Mouse (Mus musculus): Measurements from ENCODE around the gene Fdx1. TPM values are rescaled to one million over a fixed set of nuclear protein-coding genes. Genes with fewer than 3 reads are reported as not detected.

The Fdx1 gene
- polyA plus RNA-seq (2014; fragmentation: Nextera tagmentation; extraction: Ambion mirVana), result 82.5 and 84.3 TPM in 2 replicates

- Histone ChIP-seq H3K4me2 (peak within 1 kb of the TSS; percentile 68), H3K9me3 (replicated peaks; ENCODE audit: control insufficient read depth, low read length) (no peaks in the 10 kb centered on the region), H3K27ac (ENCODE audit: low read depth, low read length) (peak within 1 kb of the TSS; percentile 84), H3K9ac (ENCODE audit: low read depth, low read length) (peak within 1 kb of the TSS; percentile 96), H3K27me3 (ENCODE audit: control insufficient read depth, insufficient read depth, low read length) (no peaks in the 10 kb centered on the region), H3K4me1 (ENCODE audit: control insufficient read depth, insufficient read depth, low read length) (peaks cover 9% of the 10 kb centered on the region), H3K4me3 (ENCODE audit: low read depth, low read length) (peak within 1 kb of the TSS; percentile 91), H3K36me3 (ENCODE audit: control insufficient read depth, insufficient read depth, low read length) (no peaks in the 10 kb centered on the region)
- under 1% methylated on average over 81 of the region's 81 CpGs for WGBS (ENCODE audit: insufficient replicate concordance)
- peak; percentile 88 for ATAC-seq (replicated peaks; ENCODE audit: insufficient number of reproducible peaks, low FRiP score, low TSS enrichment)
These were observed at the start of gene Fdx1 for GRCm38 (mm10) chr9:51962975-51963701. Gene Fdx1, minus strand, starts transcription at chr9:51963556.

- ATAC-seq (replicated peaks; ENCODE audit: insufficient number of reproducible peaks, low FRiP score, low TSS enrichment), result no peak
- Histone ChIP-seq H3K9me3 (replicated peaks; ENCODE audit: control insufficient read depth, low read length) (no peaks in the 10 kb centered on the region), H3K27me3 (ENCODE audit: control insufficient read depth, insufficient read depth, low read length) (no peaks in the 10 kb centered on the region), H3K36me3 (ENCODE audit: control insufficient read depth, insufficient read depth, low read length) (no peaks in the 10 kb centered on the region), H3K4me2 (no peak overlapping the region), H3K4me3 (ENCODE audit: low read depth, low read length) (no peak overlapping the region), H3K9ac (ENCODE audit: low read depth, low read length) (no peak overlapping the region), H3K27ac (ENCODE audit: low read depth, low read length) (no peak overlapping the region), H3K4me1 (ENCODE audit: control insufficient read depth, insufficient read depth, low read length) (no peaks in the 10 kb centered on the region)
- 61% methylated on average over 5 of the region's 5 CpGs for WGBS (ENCODE audit: insufficient replicate concordance)
These were observed 49.6 kb upstream of the Fdx1 start for GRCm38 (mm10) chr9:52012781-52013436.

- 97% methylated on average over 1 of the region's 1 CpGs for WGBS (ENCODE audit: insufficient replicate concordance)
- no peak overlapping the region for H3K27ac ChIP-seq (ENCODE audit: low read depth, low read length)
- ATAC-seq (replicated peaks; ENCODE audit: insufficient number of reproducible peaks, low FRiP score, low TSS enrichment), result no peak
- H3K9me3 ChIP-seq (replicated peaks; ENCODE audit: control insufficient read depth, low read length), result no peaks in the 10 kb centered on the region
- H3K27me3 ChIP-seq (ENCODE audit: control insufficient read depth, insufficient read depth, low read length), result no peaks in the 10 kb centered on the region
- H3K4me2 ChIP-seq, result no peak overlapping the region
- no peak overlapping the region for H3K4me3 ChIP-seq (ENCODE audit: low read depth, low read length)
- H3K36me3 ChIP-seq (ENCODE audit: control insufficient read depth, insufficient read depth, low read length), result no peaks in the 10 kb centered on the region
- no peak overlapping the region for H3K9ac ChIP-seq (ENCODE audit: low read depth, low read length)
- H3K4me1 ChIP-seq (ENCODE audit: control insufficient read depth, insufficient read depth, low read length), result no peaks in the 10 kb centered on the region
These were observed 49.0 kb upstream of the Fdx1 start for GRCm38 (mm10) chr9:52012311-52012710.

- 67% methylated on average over 1 of the region's 1 CpGs for WGBS (ENCODE audit: insufficient replicate concordance)
- H3K4me1 ChIP-seq (ENCODE audit: control insufficient read depth, insufficient read depth, low read length), result peaks cover 6% of the 10 kb centered on the region
- ATAC-seq (replicated peaks; ENCODE audit: insufficient number of reproducible peaks, low FRiP score, low TSS enrichment), result no peak
These were observed 45.2 kb upstream of the Fdx1 start for GRCm38 (mm10) chr9:52008511-52008910.

GRCm38 (mm10) chr9:52007341-52007740, 44.0 kb upstream of the Fdx1 start:
- no peak for ATAC-seq (replicated peaks; ENCODE audit: insufficient number of reproducible peaks, low FRiP score, low TSS enrichment)
- WGBS (ENCODE audit: insufficient replicate concordance), result 43% methylated on average over 2 of the region's 2 CpGs
- H3K9ac ChIP-seq (ENCODE audit: low read depth, low read length), result no peak overlapping the region
- no peak overlapping the region for H3K4me2 ChIP-seq
- H3K4me3 ChIP-seq (ENCODE audit: low read depth, low read length), result no peak overlapping the region
- no peaks in the 10 kb centered on the region for H3K36me3 ChIP-seq (ENCODE audit: control insufficient read depth, insufficient read depth, low read length)
- H3K27me3 ChIP-seq (ENCODE audit: control insufficient read depth, insufficient read depth, low read length), result no peaks in the 10 kb centered on the region
- no peak overlapping the region for H3K27ac ChIP-seq (ENCODE audit: low read depth, low read length)
- no peaks in the 10 kb centered on the region for H3K9me3 ChIP-seq (replicated peaks; ENCODE audit: control insufficient read depth, low read length)
- peaks cover 7% of the 10 kb centered on the region for H3K4me1 ChIP-seq (ENCODE audit: control insufficient read depth, insufficient read depth, low read length)

More at GRCm38 (mm10) chr9:52008511-52008910, 45.2 kb upstream of the Fdx1 start:
- Histone ChIP-seq H3K4me3 (ENCODE audit: low read depth, low read length) (no peak overlapping the region), H3K36me3 (ENCODE audit: control insufficient read depth, insufficient read depth, low read length) (no peaks in the 10 kb centered on the region), H3K9me3 (replicated peaks; ENCODE audit: control insufficient read depth, low read length) (no peaks in the 10 kb centered on the region), H3K27ac (ENCODE audit: low read depth, low read length) (no peak overlapping the region), H3K9ac (ENCODE audit: low read depth, low read length) (no peak overlapping the region), H3K27me3 (ENCODE audit: control insufficient read depth, insufficient read depth, low read length) (no peaks in the 10 kb centered on the region), H3K4me2 (no peak overlapping the region)

GRCm38 (mm10) chr9:52003501-52003900, 40.1 kb upstream of the Fdx1 start:
- no peaks in the 10 kb centered on the region for H3K27me3 ChIP-seq (ENCODE audit: control insufficient read depth, insufficient read depth, low read length)
- H3K27ac ChIP-seq (ENCODE audit: low read depth, low read length), result no peak overlapping the region
- no peak overlapping the region for H3K9ac ChIP-seq (ENCODE audit: low read depth, low read length)
- H3K36me3 ChIP-seq (ENCODE audit: control insufficient read depth, insufficient read depth, low read length), result no peaks in the 10 kb centered on the region
- H3K4me2 ChIP-seq, result no peak overlapping the region
- H3K4me1 ChIP-seq (ENCODE audit: control insufficient read depth, insufficient read depth, low read length), result peaks cover 7% of the 10 kb centered on the region
- no peaks in the 10 kb centered on the region for H3K9me3 ChIP-seq (replicated peaks; ENCODE audit: control insufficient read depth, low read length)
- H3K4me3 ChIP-seq (ENCODE audit: low read depth, low read length), result no peak overlapping the region
- WGBS (ENCODE audit: insufficient replicate concordance), result 21% methylated on average over 4 of the region's 4 CpGs
- ATAC-seq (replicated peaks; ENCODE audit: insufficient number of reproducible peaks, low FRiP score, low TSS enrichment), result no peak

- Histone ChIP-seq H3K36me3 (ENCODE audit: control insufficient read depth, insufficient read depth, low read length) (no peaks in the 10 kb centered on the region), H3K9me3 (replicated peaks; ENCODE audit: control insufficient read depth, low read length) (peaks cover 2% of the 10 kb centered on the region; the same call in 1 of the 2 replicates), H3K9ac (ENCODE audit: low read depth, low read length) (no peak overlapping the region), H3K4me3 (ENCODE audit: low read depth, low read length) (no peak overlapping the region), H3K27me3 (ENCODE audit: control insufficient read depth, insufficient read depth, low read length) (no peaks in the 10 kb centered on the region), H3K27ac (ENCODE audit: low read depth, low read length) (no peak overlapping the region), H3K4me2 (no peak overlapping the region), H3K4me1 (ENCODE audit: control insufficient read depth, insufficient read depth, low read length) (peaks cover 3% of the 10 kb centered on the region; the same call in 1 of the 2 replicates)
- ATAC-seq (replicated peaks; ENCODE audit: insufficient number of reproducible peaks, low FRiP score, low TSS enrichment), result peak; percentile 61; the same call in 1 of the 2 replicates
- 51% methylated on average over 5 of the region's 5 CpGs for WGBS (ENCODE audit: insufficient replicate concordance)
These were observed 32.2 kb upstream of the Fdx1 start for GRCm38 (mm10) chr9:51995331-51996099.

GRCm38 (mm10) chr9:51994636-51995260, 31.4 kb upstream of the Fdx1 start:
- Histone ChIP-seq H3K9me3 (replicated peaks; ENCODE audit: control insufficient read depth, low read length) (peaks cover 2% of the 10 kb centered on the region; the same call in 1 of the 2 replicates), H3K27me3 (ENCODE audit: control insufficient read depth, insufficient read depth, low read length) (no peaks in the 10 kb centered on the region), H3K4me3 (ENCODE audit: low read depth, low read length) (no peak overlapping the region), H3K4me1 (ENCODE audit: control insufficient read depth, insufficient read depth, low read length) (peaks cover 3% of the 10 kb centered on the region; the same call in 1 of the 2 replicates), H3K4me2 (no peak overlapping the region), H3K27ac (ENCODE audit: low read depth, low read length) (no peak overlapping the region), H3K36me3 (ENCODE audit: control insufficient read depth, insufficient read depth, low read length) (no peaks in the 10 kb centered on the region), H3K9ac (ENCODE audit: low read depth, low read length) (no peak overlapping the region)
- 56% methylated on average over 5 of the region's 5 CpGs for WGBS (ENCODE audit: insufficient replicate concordance)
- no peak; the same call in 1 of the 2 replicates for ATAC-seq (replicated peaks; ENCODE audit: insufficient number of reproducible peaks, low FRiP score, low TSS enrichment)
